Mouse (Mus musculus): ENCODE data around the gene Dab2ip.

The Dab2ip gene

DNA sequence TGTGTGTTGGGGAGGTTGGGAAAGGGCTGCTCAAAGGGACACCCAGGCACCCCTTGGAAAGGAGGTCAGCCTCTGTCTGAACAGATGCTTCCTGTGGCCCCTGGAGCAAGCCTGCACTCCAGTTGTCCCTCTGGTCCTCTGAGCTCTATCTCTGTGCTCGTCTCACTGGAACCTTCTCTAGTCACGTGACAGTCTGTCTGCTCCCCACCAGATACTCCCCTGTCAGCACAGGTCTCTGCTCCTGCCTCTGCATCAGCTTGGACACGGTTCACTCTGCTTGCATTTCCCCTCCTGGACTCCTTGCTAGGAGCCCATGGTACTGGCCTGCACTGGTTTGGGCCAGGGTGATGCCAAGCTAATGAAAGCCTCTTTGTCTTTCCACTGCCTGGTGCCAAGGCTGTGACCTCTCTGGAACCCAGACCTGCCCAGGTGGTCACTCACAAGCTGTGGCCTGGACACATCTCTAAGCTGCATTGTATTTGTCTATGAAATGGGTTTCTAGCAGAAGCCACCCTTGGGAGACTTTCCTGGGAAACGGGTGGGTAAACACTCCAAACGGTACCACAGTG lies 1.1 kb upstream of the Dab2ip start:
- no peak for DNase-seq (ENCODE audit: extremely low read depth, insufficient read length, low spot score)

DNA sequence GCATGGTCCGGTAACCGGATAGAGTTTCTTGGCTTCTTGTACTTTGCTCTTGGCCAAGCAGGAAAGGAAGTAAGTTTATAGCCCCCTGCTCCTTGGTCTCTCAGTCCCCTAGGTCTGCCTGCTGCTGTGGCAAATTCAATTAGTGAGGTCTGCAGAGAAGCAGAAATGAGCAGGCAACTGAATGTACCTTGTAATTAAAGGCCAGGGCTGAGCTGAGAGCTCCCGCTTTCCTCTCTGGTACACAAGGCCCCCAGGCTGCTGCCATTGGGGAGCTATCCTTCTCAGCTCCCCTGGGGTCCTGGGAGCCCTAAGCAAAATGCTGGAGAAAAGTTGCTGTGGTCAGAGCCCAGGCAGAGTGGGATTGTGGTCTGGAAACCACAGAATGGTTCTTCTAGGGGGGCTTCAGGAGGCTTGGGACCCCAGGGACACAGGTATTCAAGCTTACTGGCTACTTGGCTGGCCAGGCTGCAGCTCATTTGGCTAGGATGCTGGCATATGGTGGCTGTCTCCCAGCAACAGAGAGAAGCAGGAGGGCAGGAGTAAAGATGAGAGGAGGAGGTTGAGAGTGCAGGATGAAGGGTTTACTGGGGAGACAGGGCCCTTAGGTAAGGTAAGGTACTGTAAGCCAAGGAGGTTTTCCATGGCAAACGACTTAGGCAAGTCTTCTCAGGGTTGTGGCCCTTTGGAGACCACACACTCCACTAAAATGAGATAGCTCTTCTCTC lies 922 bp downstream of the Dab2ip start:
- no peak for DNase-seq (ENCODE audit: extremely low read depth, insufficient read length, low spot score)

DNA sequence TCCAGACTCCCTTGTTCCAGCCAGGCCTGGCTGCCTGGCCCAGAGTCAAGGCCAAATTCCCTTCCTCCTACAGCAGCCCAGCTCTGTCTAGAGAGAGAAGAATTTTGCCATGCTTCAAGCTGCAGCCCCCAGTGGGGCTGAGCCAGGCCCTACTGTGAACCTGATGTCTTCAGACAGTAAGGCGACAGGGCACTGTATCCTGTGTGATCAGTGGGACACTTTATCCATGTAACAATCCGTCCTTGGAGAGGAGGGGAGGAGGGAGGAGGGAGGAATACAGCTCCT lies 1.4 kb downstream of the Dab2ip start:
- DNase-seq (ENCODE audit: extremely low read depth, insufficient read length, low spot score): no peak

DNA sequence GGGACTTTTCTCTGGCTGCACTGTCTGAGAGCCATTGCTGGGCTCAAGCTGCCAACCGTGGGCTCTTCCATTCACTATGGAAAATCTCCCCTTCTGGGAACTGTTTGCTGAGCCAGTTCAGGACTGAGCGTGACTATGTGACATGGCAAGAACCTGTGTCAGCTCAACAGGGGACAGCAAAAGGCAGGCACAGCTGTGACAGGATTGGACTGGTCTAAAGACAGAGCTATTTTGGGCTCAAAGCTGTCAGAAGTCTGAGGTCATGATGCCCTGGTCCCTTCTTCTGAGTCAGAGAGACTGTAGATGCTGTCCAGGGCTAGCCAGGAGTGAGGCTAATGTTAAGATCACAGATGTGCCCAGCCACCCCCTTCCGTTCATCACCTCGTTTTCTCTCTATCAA lies 5.7 kb downstream of the Dab2ip start:
- DNase-seq (ENCODE audit: extremely low read depth, insufficient read length, low spot score): no peak

GRCm38 (mm10) chr2:35565051-35565836 lies 7.2 kb downstream of the Dab2ip start:
- no peak for DNase-seq (ENCODE audit: extremely low read depth, insufficient read length, low spot score)

DNA sequence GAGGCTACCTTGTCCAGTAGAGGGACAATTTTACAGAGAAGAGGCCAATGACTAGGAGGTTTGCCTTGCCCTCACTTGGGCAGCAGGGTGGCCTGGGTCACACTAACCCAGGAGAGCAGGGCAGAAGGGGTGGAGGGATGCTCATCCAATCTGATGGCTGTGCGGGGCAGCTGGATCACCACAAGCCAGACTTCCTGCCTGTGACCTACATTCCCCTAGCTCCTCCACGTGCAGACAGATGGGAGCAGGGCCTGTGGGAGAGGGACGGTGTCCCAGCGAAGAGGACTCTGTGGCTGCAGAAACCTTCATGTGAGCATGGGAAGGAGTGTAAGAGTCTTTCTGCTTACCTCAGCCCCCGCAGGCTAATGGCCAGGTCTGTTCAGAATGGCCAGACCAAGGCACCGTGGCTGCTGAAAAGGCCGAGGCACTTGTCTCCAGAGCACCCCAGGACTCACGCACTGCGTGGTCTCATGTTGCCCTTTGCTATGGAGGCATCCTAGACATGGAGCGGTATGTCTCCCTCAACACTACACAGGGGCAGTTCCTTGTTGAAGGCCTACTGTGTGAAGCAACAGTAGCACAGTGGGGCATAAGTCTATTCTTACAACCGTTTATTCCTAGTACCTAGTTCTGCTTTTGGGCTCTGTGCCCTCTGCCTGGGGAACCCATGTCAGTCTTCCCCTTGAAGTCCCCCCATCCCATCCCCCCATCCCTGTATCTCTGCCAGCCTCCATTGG lies 9.1 kb downstream of the Dab2ip start:
- no peak for DNase-seq (ENCODE audit: extremely low read depth, insufficient read length, low spot score)

GRCm38 (mm10) chr2:35567694-35568149 lies 9.7 kb downstream of the Dab2ip start:
- DNase-seq (ENCODE audit: extremely low read depth, insufficient read length, low spot score): no peak

GRCm38 (mm10) chr2:35570743-35571142 lies 12.7 kb downstream of the Dab2ip start:
- no peak for DNase-seq (ENCODE audit: extremely low read depth, insufficient read length, low spot score)

- no peak for DNase-seq (ENCODE audit: extremely low read depth, insufficient read length, low spot score)
These were observed 16.6 kb downstream of the Dab2ip start for GRCm38 (mm10) chr2:35574643-35575042.

GRCm38 (mm10) chr2:35576675-35577074 lies 18.6 kb downstream of the Dab2ip start:
- no peak for DNase-seq (ENCODE audit: extremely low read depth, insufficient read length, low spot score)

DNA sequence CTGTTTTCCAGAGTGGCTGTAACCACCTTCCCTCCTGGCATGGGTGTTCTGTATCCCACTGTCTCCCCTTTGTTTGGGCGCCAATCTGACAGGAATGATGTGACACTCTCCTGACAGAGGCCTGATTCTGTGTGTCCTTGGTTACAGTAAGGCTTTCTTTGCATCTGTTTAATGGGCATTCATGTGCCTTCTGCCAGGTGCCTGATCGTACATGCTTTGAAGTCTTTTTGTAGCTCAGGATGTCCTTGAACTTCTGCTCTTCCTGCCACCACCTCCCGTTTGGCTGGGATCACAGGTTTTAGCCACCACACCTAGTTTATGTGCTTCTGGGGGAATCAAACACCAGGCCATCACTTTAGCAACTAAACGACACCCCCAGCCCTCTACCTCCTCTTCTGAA lies 22.0 kb downstream of the Dab2ip start:
- DNase-seq (ENCODE audit: extremely low read depth, insufficient read length, low spot score): no peak

- DNase-seq (ENCODE audit: extremely low read depth, insufficient read length, low spot score): no peak
These were observed 23.7 kb downstream of the Dab2ip start for GRCm38 (mm10) chr2:35581501-35582340.

- no peak for DNase-seq (ENCODE audit: extremely low read depth, insufficient read length, low spot score)
These were observed 24.4 kb downstream of the Dab2ip start for GRCm38 (mm10) chr2:35582341-35582941.

DNA sequence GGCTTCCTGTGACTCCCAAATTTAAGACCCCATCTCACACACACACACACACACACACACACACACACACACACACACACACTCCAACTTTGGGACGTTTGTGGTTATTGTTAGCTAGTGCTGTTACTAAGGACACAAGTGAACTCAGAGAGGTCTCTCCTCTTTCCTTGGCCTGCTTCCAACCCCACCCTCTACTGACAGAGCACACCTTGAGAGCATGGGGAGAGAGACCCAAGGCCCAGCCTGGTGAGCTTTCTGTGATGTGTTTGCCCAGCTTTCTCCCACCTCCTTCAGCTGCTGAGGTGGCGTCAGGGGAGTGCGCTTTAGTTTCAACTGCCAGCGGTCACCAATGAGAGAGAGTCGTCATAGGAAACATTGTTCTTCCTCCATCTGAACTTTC lies 25.3 kb downstream of the Dab2ip start:
- no peak for DNase-seq (ENCODE audit: extremely low read depth, insufficient read length, low spot score)

DNA sequence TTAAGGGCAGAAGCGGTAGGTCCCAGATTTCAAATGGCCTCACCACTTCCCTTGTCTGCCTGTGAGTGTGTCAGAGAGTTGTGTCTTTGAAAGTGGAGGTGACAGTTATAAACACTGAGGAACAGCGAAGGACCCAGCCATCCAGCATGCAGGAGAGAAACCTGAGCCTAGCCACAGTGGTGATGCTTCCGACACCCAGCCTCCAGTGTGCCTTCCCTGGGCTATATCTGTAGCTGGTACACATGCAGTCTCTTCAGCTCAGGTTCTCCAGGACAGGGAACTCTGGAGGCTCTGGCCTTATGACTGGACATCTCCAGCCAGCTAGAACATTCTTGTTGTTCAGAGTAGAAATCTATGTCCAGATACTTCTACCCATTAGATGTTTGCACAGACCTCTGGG lies 25.9 kb downstream of the Dab2ip start:
- DNase-seq (ENCODE audit: extremely low read depth, insufficient read length, low spot score): no peak

GRCm38 (mm10) chr2:35588368-35588767 lies 30.3 kb downstream of the Dab2ip start:
- peak; percentile 43 for DNase-seq (ENCODE audit: extremely low read depth, insufficient read length, low spot score)

- DNase-seq (ENCODE audit: extremely low read depth, insufficient read length, low spot score): no peak
These were observed 31.3 kb downstream of the Dab2ip start for GRCm38 (mm10) chr2:35589385-35589784.

GRCm38 (mm10) chr2:35589800-35590199 lies 31.7 kb downstream of the Dab2ip start:
- peak; percentile 72 for DNase-seq (ENCODE audit: extremely low read depth, insufficient read length, low spot score)

DNA sequence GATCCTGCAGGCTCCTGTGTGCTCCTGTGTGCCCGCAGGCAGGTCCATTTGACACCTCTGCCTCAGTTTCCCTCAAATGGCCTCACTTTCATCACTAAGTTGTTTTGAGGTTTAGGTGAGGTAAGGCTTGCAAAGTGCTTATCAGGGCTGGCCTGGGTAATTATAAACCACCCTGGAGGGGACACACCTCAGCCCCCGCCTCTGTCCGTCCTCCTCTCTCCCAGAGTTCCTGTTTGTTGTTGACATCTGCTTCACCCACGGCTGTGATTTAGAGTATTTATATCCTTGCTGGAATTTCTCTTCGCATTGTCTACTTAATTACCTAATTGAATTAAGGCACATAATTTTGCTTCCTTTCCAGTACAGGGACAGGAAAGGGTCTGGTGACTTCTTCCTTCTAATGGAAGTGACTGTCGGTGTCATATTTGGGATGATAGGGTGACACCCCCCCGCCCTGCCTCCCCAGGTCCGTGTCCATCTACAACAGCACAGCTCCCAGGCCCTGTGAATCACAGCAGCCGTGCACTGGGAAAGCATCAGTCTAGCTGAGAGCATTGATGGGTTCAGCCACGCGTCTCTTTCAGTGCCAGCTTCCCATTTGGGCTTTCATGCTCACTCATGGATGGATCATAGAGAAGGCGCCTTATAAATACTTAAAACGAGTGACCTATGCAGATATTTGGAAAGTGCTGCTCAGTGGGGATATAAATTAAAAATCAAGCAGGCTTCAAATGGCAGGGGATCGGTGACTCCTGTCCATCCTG lies 34.1 kb downstream of the Dab2ip start:
- DNase-seq (ENCODE audit: extremely low read depth, insufficient read length, low spot score): no peak
